Mouse (Mus musculus) limb, embryonic 15.5 days (tissue): ENCODE measurements around the gene Gabpb2. TPM values are rescaled to one million over a fixed set of nuclear protein-coding genes. Genes with fewer than 3 reads are reported as not detected.

Experiments
- ATAC-seq: fragments of 200-750 bp; cut with Nextera tagmentation; 2 replicates; pipeline ENCODE4 v1.8.0; 2017; ENCODE audit warnings: low read depth, moderate TSS enrichment; ENCODE audit not compliant: insufficient number of reproducible peaks, low FRiP score, low TSS enrichment
- H3K27ac ChIP-seq: fragments of 300-500 bp; sonication (generic); 2 replicates; pipeline ENCODE4 v1.5.1; 2015; ENCODE audit warnings: moderate library complexity, mild to moderate bottlenecking, inconsistent platforms
- H3K27me3 ChIP-seq: fragments of 300-500 bp; sonication (generic); 2 replicates; pipeline ENCODE4 v1.6.1; 2015; ENCODE audit warnings: inconsistent platforms
- H3K36me3 ChIP-seq: fragments of 300-500 bp; sonication (generic); 2 replicates; pipeline ENCODE4 v1.6.1; 2015; ENCODE audit warnings: inconsistent platforms
- H3K4me1 ChIP-seq: fragments of 300-500 bp; sonication (generic); 2 replicates; pipeline ENCODE4 v1.6.1; 2015; ENCODE audit warnings: inconsistent platforms
- H3K4me2 ChIP-seq: fragments of 300-500 bp; sonication (generic); 2 replicates; pipeline ENCODE4 v1.6.1; 2015; ENCODE audit warnings: mild to moderate bottlenecking, inconsistent platforms
- H3K4me3 ChIP-seq: fragments of 300-500 bp; sonication (generic); 2 replicates; pipeline ENCODE4 v1.5.1; 2015; ENCODE audit warnings: mild to moderate bottlenecking, inconsistent platforms
- H3K9ac ChIP-seq: fragments of 300-500 bp; sonication (generic); 2 replicates; pipeline ENCODE4 v1.6.1; 2015; ENCODE audit warnings: inconsistent platforms
- H3K9me3 ChIP-seq: fragments of 300-500 bp; sonication (generic); 2 replicates; pipeline ENCODE4 v1.6.1; 2016; ENCODE audit warnings: inconsistent platforms
- WGBS: fragments of 180-500 bp; shearing (Covaris S2); methylation state at CpG from one replicate; pipeline ENCODE4 v1.1.7; 2015; 5-methylcytosine and 5-hydroxymethylcytosine counted together
- polyA plus RNA-seq: library from polyadenylated mRNA; unstranded; fragments of >200 nt; fragmentation: Nextera tagmentation; extraction: Ambion mirVana; gene quantifications from 2 replicates; pipeline ENCODE4 v1.2.1, GENCODE M21; 2015

Gabpb2 gene
- polyA plus RNA-seq, 1 experiment from 2014 or later: 10.4 TPM

- WGBS: 84% methylated on average over 2 of the region's 2 CpGs
- no peak for ATAC-seq
- peaks cover 67% of the 10 kb centered on the region for H3K36me3 ChIP-seq
Measured at GRCm38 (mm10) chr3:95210585-95210984, 7.1 kb downstream of the Gabpb2 start.

GRCm38 (mm10) chr3:95208286-95208685, 9.4 kb downstream of the Gabpb2 start:
- peaks cover 72% of the 10 kb centered on the region for H3K36me3 ChIP-seq
- H3K4me1 ChIP-seq: no peaks in the 10 kb centered on the region
- H3K4me2 ChIP-seq: no peak overlapping the region
- WGBS: 91% methylated on average over 4 of the region's 4 CpGs
- no peaks in the 10 kb centered on the region for H3K9me3 ChIP-seq
- H3K4me3 ChIP-seq: no peak overlapping the region
- H3K27me3 ChIP-seq: no peaks in the 10 kb centered on the region
- H3K27ac ChIP-seq: no peak overlapping the region
- no peak overlapping the region for H3K9ac ChIP-seq
- ATAC-seq: no peak

More at GRCm38 (mm10) chr3:95210585-95210984, 7.1 kb downstream of the Gabpb2 start:
- Histone ChIP-seq H3K4me1 (no peaks in the 10 kb centered on the region), H3K4me2 (no peak overlapping the region), H3K9me3 (no peaks in the 10 kb centered on the region), H3K27me3 (no peaks in the 10 kb centered on the region), H3K27ac (no peak overlapping the region), H3K4me3 (no peak overlapping the region), H3K9ac (no peak overlapping the region)

GRCm38 (mm10) chr3:95203880-95204279, 13.8 kb downstream of the Gabpb2 start:
- H3K27me3 ChIP-seq: no peaks in the 10 kb centered on the region
- H3K27ac ChIP-seq: no peak overlapping the region
- no peaks in the 10 kb centered on the region for H3K9me3 ChIP-seq
- H3K4me1 ChIP-seq: no peaks in the 10 kb centered on the region
- WGBS: 91% methylated on average over 6 of the region's 6 CpGs
- no peak overlapping the region for H3K4me3 ChIP-seq
- no peak overlapping the region for H3K4me2 ChIP-seq
- H3K9ac ChIP-seq: no peak overlapping the region
- H3K36me3 ChIP-seq: peaks cover 88% of the 10 kb centered on the region
- no peak for ATAC-seq

GRCm38 (mm10) chr3:95200562-95200961, 17.2 kb downstream of the Gabpb2 start:
- Histone ChIP-seq H3K4me3 (no peak overlapping the region), H3K36me3 (peaks cover 86% of the 10 kb centered on the region), H3K27ac (no peak overlapping the region), H3K4me1 (no peaks in the 10 kb centered on the region), H3K27me3 (no peaks in the 10 kb centered on the region), H3K9me3 (no peaks in the 10 kb centered on the region), H3K9ac (no peak overlapping the region), H3K4me2 (no peak overlapping the region)
- no peak for ATAC-seq
- WGBS: 62% methylated on average over 2 of the region's 2 CpGs

- H3K9me3 ChIP-seq: no peaks in the 10 kb centered on the region
- H3K27me3 ChIP-seq: no peaks in the 10 kb centered on the region
- 83% methylated on average over 7 of the region's 7 CpGs for WGBS
- peaks cover 86% of the 10 kb centered on the region for H3K36me3 ChIP-seq
- 0 out of 2 replicates have a peak, but pooled peaks cover 2% of the 10 kb centered on the region for H3K4me1 ChIP-seq
- no peak overlapping the region for H3K4me3 ChIP-seq
- ATAC-seq: no peak
- H3K27ac ChIP-seq: no peak overlapping the region
- H3K4me2 ChIP-seq: no peak overlapping the region
- no peak overlapping the region for H3K9ac ChIP-seq
Measured at GRCm38 (mm10) chr3:95200132-95200531, 17.6 kb downstream of the Gabpb2 start.

GRCm38 (mm10) chr3:95199101-95199500, 18.6 kb downstream of the Gabpb2 start:
- ATAC-seq: no peak
- H3K4me2 ChIP-seq: no peak overlapping the region
- H3K9me3 ChIP-seq: no peaks in the 10 kb centered on the region
- H3K27ac ChIP-seq: no peak overlapping the region
- peaks cover 86% of the 10 kb centered on the region for H3K36me3 ChIP-seq
- no peak overlapping the region for H3K9ac ChIP-seq
- no peaks in the 10 kb centered on the region for H3K27me3 ChIP-seq
- no peak overlapping the region for H3K4me3 ChIP-seq
- 85% methylated on average over 1 of the region's 1 CpGs for WGBS
- H3K4me1 ChIP-seq: 0 out of 2 replicates have a peak, but pooled peaks cover 5% of the 10 kb centered on the region

GRCm38 (mm10) chr3:95195772-95196171, 21.9 kb downstream of the Gabpb2 start:
- Histone ChIP-seq H3K4me3 (no peak overlapping the region), H3K4me2 (no peak overlapping the region), H3K36me3 (peaks cover 74% of the 10 kb centered on the region), H3K27ac (no peak overlapping the region), H3K27me3 (no peaks in the 10 kb centered on the region), H3K9ac (no peak overlapping the region), H3K9me3 (no peaks in the 10 kb centered on the region), H3K4me1 (0 out of 2 replicates have a peak, but pooled peaks cover 5% of the 10 kb centered on the region)
- 84% methylated on average over 2 of the region's 2 CpGs for WGBS
- no peak for ATAC-seq

- Histone ChIP-seq H3K4me1 (0 out of 2 replicates have a peak, but pooled peaks cover 5% of the 10 kb centered on the region), H3K9me3 (no peaks in the 10 kb centered on the region), H3K36me3 (peaks cover 73% of the 10 kb centered on the region), H3K27ac (peak overlapping the region; percentile 47), H3K4me3 (no peak overlapping the region), H3K27me3 (no peaks in the 10 kb centered on the region), H3K9ac (no peak overlapping the region), H3K4me2 (no peak overlapping the region)
- 63% methylated on average over 6 of the region's 6 CpGs for WGBS
- ATAC-seq: peak; percentile 67
Measured at GRCm38 (mm10) chr3:95194721-95195135, 23.0 kb downstream of the Gabpb2 start.

GRCm38 (mm10) chr3:95186888-95187287, 30.8 kb downstream of the Gabpb2 start:
- Histone ChIP-seq H3K27me3 (no peaks in the 10 kb centered on the region), H3K9ac (no peak overlapping the region), H3K4me1 (no peaks in the 10 kb centered on the region), H3K27ac (no peak overlapping the region), H3K36me3 (peaks cover 82% of the 10 kb centered on the region), H3K4me3 (no peak overlapping the region), H3K9me3 (no peaks in the 10 kb centered on the region), H3K4me2 (no peak overlapping the region)
- no peak for ATAC-seq
- 86% methylated on average over 6 of the region's 6 CpGs for WGBS

GRCm38 (mm10) chr3:95186100-95186499, 31.6 kb downstream of the Gabpb2 start:
- H3K4me1 ChIP-seq: no peaks in the 10 kb centered on the region
- no peak overlapping the region for H3K4me2 ChIP-seq
- no peaks in the 10 kb centered on the region for H3K9me3 ChIP-seq
- H3K9ac ChIP-seq: no peak overlapping the region
- no peak overlapping the region for H3K27ac ChIP-seq
- no peak for ATAC-seq
- H3K27me3 ChIP-seq: no peaks in the 10 kb centered on the region
- no peak overlapping the region for H3K4me3 ChIP-seq
- H3K36me3 ChIP-seq: peaks cover 77% of the 10 kb centered on the region
- 88% methylated on average over 2 of the region's 2 CpGs for WGBS

- Histone ChIP-seq H3K4me2 (no peak overlapping the region), H3K27ac (no peak overlapping the region), H3K27me3 (no peaks in the 10 kb centered on the region), H3K36me3 (peaks cover 71% of the 10 kb centered on the region), H3K9ac (no peak overlapping the region), H3K4me3 (no peak overlapping the region), H3K9me3 (no peaks in the 10 kb centered on the region), H3K4me1 (no peaks in the 10 kb centered on the region)
- no peak for ATAC-seq
- WGBS: 88% methylated on average over 9 of the region's 9 CpGs
Measured at GRCm38 (mm10) chr3:95184796-95185577, 32.7 kb downstream of the Gabpb2 start.

- WGBS: 72% methylated on average over 1 of the region's 1 CpGs
- no peaks in the 10 kb centered on the region for H3K27me3 ChIP-seq
- no peak overlapping the region for H3K9ac ChIP-seq
- H3K4me3 ChIP-seq: no peak overlapping the region
- no peak overlapping the region for H3K4me2 ChIP-seq
- H3K27ac ChIP-seq: no peak overlapping the region
- no peaks in the 10 kb centered on the region for H3K4me1 ChIP-seq
- H3K9me3 ChIP-seq: no peaks in the 10 kb centered on the region
- no peak for ATAC-seq
- peaks cover 41% of the 10 kb centered on the region for H3K36me3 ChIP-seq
Measured at GRCm38 (mm10) chr3:95181841-95182240, 35.9 kb downstream of the Gabpb2 start.
